Mouse (Mus musculus) brain, adult 2 months (tissue): ENCODE results near the gene Ctsa.
A peak's percentile ranks its signal among the peaks of the same experiment; 100 is the strongest.
"Not testable (repeated sequence)": the region's sequence is repeated elsewhere in the genome, so short reads cannot be mapped to it uniquely, and the experiment has no call there.

ENCODE experiments used
- DNase-seq: peaks from one replicate; pipeline ENCODE4 v3.0.0; 2011; ENCODE audit warnings: low read depth, low spot score

Gene Ctsa

GRCm38 (mm10) chr2:164845782-164846181 is 13.1 kb downstream of the Ctsa start:
- DNase-seq: no peak

- DNase-seq: peak; percentile 71
Observed at GRCm38 (mm10) chr2:164850061-164850460, 17.4 kb downstream of the Ctsa start.

DNA sequence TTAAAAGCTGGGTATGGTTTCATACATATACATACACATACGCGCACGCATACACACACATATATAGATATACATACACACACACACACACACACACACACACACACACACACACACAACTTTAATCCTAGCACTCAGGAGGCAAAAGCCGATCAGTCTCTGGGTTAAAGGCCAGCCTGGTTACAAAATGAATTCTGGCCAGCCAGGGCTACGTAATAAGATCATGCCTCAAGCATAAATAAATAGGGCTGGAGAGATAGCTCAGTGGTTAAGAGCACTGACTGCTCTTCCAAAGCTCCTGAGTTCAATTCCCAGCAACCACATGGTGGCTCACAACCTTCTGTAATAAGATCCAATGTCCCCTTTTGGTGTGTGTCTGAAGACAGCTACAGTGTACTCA is 22.9 kb downstream of the Ctsa start:
- not testable (repeated sequence) for DNase-seq

- peak; percentile 36 for DNase-seq
Observed at GRCm38 (mm10) chr2:164856309-164857100, 23.8 kb downstream of the Ctsa start.

GRCm38 (mm10) chr2:164857101-164857821 is 24.6 kb downstream of the Ctsa start, which contains the start of gene Pltp:
Gene Pltp (minus strand): TSS chr2:164857711.
- peak; percentile 41 for DNase-seq

- no peak for DNase-seq
Observed at GRCm38 (mm10) chr2:164857842-164858553, 25.3 kb downstream of the Ctsa start.

DNA sequence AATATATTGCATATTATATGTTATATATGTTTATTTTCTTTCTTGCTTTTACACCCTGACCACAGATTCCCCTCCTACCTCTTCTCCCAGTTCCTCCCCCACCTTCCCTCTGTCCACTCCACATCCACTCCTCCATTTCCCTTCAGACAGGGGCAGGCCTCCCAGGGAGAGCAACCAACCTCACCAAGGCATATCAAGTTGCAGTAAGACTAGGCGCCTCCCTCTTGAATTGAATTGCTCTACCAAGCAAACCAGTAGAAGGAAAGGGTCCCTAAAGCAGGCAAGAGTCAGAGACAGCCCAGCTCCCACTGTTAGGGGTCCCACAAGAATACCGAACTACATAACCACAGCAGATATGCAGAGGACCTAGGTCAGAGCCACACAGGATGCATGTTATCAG is 26.5 kb downstream of the Ctsa start:
- DNase-seq: no peak

DNA sequence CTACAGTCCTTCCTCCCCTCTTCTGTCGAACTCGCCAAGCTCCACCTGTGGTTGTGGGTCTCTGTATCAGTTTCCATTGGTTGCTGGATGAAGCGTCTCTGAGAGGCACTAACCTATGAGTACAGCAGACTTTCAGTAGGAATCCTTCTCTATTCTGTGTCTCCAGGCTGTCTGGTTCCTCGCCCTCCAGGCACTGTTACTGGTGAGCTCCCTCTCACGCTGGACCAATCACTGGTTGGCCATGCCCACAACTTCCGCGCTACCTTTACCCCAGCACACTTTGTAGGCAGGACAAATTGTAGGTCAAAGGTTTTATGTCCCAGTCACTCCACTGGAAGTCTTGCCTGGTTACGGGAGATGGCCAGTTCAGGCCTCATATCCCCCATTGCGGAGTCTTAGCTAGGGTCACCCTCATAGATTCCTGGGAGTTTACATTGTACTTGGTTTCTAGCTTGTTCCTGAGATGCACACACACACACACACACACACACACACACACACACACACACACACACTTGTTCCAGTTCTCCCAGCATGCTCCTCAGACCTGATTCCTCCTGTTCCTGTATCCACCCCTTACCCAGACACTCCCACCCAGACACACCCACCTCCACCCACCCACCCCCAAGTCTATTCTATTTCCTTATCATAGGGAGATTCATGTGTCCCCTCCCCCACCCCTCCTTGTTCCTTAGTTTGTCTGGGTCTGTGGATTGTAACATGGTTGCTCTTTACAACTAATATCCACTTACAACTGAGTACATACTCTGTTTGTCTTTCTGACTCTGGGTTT is 27.2 kb downstream of the Ctsa start:
- no peak for DNase-seq

GRCm38 (mm10) chr2:164861094-164861493 is 28.4 kb downstream of the Ctsa start:
- no peak for DNase-seq

DNA sequence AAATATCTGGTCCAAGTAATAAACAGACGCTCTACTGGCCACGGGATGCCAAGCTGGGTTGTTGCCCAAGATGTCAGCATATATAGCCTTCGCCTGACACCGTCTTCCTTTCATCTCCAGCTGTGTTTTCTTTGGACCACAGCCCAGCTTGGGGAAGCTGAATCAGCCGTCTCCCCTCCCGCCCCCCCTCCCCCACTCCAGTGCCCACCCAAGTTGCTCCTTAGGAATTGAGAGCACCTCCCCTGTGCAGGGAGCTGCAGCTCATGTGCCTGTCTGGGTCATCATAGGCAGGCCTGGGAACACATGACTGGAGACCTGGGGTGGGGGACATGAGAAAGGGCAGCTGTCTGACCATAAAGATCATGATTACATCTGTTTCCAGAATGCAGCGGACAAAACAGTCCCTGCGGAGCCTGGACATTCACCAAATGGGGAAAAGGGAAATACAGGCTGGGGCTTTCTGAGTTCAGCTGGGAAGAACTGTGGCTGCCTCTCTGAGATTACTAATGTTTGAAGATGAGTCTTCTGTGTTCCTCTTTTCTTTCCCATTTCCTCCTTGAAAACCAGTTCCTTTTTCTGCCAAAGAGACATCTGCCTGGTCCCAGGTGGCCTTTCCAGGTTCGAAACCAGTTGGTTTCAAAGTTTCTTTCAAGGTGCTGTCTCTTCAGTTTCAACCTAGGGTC is 29.6 kb downstream of the Ctsa start:
- peak; percentile 27 for DNase-seq

DNA sequence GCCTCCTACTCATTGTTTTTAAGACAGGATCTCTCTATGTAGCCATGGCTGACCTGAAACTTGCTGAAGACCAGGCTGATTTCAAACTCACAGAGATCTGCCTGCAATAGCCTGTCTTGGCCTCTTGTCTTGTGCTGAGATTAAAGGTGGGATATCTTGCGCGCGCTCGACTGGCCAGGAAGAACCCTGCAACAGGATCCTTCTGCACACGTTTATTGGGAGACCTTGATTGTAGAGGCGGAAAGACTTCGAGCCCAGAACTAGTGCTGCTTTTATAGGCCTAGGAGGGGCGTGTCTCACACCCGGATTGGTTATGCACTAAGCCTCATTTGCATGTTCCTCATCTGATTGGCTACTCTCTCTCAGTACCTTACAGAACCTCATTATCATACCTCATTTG is 30.7 kb downstream of the Ctsa start:
- DNase-seq: not testable (repeated sequence)

GRCm38 (mm10) chr2:164864593-164864992 is 31.9 kb downstream of the Ctsa start:
- no peak for DNase-seq

GRCm38 (mm10) chr2:164866741-164867551 is 34.3 kb downstream of the Ctsa start:
- peak; percentile 29 for DNase-seq

GRCm38 (mm10) chr2:164867566-164867965 is 34.9 kb downstream of the Ctsa start:
- no peak for DNase-seq

DNA sequence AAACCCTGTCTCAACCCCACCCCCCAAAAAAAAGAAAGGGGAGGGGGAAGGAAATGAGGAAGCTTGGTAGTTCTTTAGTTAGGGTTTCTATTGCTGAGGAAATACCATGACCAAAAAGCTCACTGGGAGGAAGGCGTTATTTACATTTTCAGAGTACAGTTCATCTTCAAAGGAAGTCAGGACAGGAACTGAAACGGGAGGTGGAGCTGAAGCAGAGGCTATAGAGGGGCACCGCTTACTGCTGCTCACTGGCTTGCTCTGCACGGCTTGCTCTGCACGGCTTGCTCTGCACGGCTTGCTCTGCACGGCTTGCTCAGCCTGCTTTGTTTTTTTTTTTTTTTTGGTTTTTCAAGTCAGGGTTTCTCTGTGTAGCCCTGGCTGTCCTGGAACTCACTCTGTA is 35.8 kb downstream of the Ctsa start:
- DNase-seq: no peak

DNA sequence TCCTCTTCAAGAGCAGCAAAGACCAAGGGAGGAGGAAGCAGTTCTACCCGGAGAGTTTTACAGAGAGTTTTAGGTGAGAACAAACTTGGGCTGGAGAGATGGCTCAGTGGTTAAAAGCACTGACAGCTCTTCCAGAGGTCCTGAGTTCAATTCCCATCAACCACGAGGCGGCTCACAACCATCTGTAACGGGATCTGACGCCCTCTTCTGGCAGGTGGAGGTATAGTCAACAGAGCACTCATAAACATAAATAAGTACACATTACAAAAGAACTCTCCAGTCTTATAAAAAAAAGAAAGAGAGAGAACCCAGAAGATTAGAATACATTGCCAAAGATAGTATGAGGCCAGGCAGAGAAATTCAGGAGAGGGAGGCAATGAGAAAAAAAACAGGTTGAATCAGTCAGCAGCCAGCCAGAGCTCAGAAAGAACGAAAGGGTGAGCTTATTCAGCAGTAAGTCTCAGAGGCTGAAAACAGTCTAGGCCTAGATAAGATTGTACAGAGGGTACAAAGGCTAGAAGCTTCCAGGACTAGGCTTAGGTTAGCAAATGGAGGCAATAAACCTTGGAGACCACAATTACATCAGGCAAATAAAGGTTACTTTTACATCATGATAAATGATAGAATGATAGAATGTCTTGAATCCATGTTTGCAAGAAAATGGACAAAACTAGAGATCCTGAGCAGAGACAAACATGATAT is 39.1 kb downstream of the Ctsa start:
- DNase-seq: no peak

DNA sequence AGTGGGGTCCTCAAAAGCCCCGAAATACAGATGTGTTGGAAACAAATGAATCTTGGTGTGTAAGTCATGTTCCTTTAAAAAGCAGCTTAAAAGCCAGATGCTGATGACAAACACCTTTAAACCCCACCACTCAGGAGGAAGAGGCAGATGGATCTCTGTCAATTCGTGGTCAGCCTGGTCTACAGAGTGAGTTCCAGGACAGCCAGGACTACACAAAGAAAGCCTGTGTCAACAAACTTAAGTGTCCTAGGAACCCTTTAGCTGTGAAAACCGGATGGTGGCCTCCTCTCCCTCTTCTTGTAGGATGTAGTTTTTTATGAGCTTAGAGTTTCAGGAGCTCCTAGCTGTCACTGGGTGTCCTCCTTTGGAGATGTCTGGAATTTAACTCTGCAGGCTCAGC is 40.9 kb downstream of the Ctsa start:
- no peak for DNase-seq

DNA sequence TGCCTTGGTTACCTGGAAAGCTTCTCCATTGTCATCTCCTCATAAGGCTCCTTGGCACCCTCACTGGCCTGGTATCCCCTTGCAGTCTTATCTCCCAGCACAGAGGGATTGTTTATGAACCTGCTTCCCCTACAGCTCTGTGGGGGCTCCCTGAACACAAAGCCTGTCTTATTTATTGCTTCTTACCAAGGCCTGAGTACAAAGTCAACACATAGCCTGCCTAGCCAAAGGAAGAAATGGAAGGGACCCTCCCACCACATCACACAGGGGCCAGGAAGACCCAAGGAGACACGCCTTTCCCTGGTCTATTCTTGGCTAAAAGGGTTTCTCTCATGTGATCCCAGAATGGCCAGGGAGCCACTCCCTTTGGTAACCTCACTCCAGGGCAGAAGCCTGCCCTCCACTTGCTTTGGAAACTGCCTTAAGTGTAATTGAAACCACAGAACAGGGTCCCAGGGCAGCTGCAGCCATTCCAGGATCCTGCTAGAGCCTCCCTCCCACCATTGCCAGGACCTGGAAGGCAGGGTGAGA is 41.6 kb downstream of the Ctsa start:
- no peak for DNase-seq

DNA sequence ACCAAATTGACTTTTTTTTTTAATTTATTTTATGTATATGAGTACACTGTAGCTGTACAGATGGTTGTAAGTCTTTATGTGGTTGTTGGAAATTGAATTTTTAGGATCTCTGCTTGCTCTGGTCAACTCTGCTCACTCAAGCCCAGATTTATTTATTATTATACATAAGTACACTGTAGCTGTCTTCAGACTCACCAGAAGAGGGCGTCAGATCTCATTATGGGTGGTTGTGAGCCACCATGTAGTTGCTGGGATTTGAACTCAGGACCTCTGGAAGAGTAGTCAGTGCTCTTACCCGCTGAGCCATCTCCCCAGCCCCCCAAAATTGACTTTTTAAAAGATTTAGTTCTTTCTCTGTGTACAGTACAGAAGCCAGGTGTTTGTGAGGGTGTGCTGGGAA is 43.0 kb downstream of the Ctsa start:
- DNase-seq: not testable (repeated sequence)
